Mouse (Mus musculus) liver, postnatal 0 days (tissue): ENCODE results near the gene Gm5662. TPM values are rescaled to one million over a fixed set of nuclear protein-coding genes. Genes with fewer than 3 reads are reported as not detected.
"Not testable (repeated sequence)": the region's sequence is repeated elsewhere in the genome, so short reads cannot be mapped to it uniquely, and the experiment has no call there.

Experiments used
- ATAC-seq: fragments of 200-750 bp; cut with Nextera tagmentation; 2 replicates; pipeline ENCODE4 v1.8.0; 2017; ENCODE audit warnings: mild to moderate bottlenecking, moderate library complexity
- DNase-seq: peaks from one replicate; pipeline ENCODE4 v3.0.0-alpha.2; 2016
- H3K27ac ChIP-seq: fragments of 300-500 bp; sonication (generic); 2 replicates; pipeline ENCODE4 v1.5.1; 2014; ENCODE audit warnings: antibody characterized with exemption, moderate library complexity, mild to moderate bottlenecking, low read depth
- H3K27me3 ChIP-seq: fragments of 300-500 bp; sonication (generic); 2 replicates; pipeline ENCODE4 v1.6.1; 2014; ENCODE audit warnings: low read length, control low read depth, mixed read lengths; ENCODE audit not compliant: insufficient read depth
- H3K36me3 ChIP-seq: fragments of 300-500 bp; sonication (generic); replicated peaks from 2 replicates; pipeline ENCODE4 v1.6.1; 2014; ENCODE audit warnings: mild to moderate bottlenecking, control low read depth, low read length, moderate library complexity, mixed read lengths; ENCODE audit not compliant: insufficient read depth
- H3K4me1 ChIP-seq: fragments of 300-500 bp; sonication (generic); 2 replicates; pipeline ENCODE4 v1.6.1; 2014; ENCODE audit warnings: antibody characterized with exemption, mild to moderate bottlenecking, control low read depth; ENCODE audit not compliant: insufficient read depth
- H3K4me2 ChIP-seq: fragments of 300-500 bp; sonication (generic); 2 replicates; pipeline ENCODE4 v1.6.1; 2014; ENCODE audit warnings: low read depth, mild to moderate bottlenecking, low read length, moderate library complexity, mixed read lengths
- H3K4me3 ChIP-seq: fragments of 300-500 bp; sonication (generic); 2 replicates; pipeline ENCODE4 v1.5.1; 2014; ENCODE audit warnings: low read depth, low read length
- H3K9ac ChIP-seq: fragments of 300-500 bp; sonication (generic); replicated peaks from 2 replicates; pipeline ENCODE4 v1.6.1; 2014; ENCODE audit warnings: mild to moderate bottlenecking, moderate library complexity
- H3K9me3 ChIP-seq: fragments of 300-500 bp; sonication (generic); 2 replicates; pipeline ENCODE4 v1.6.1; 2016; ENCODE audit warnings: mild to moderate bottlenecking, control low read depth, low read length, mixed read lengths
- CTCF ChIP-seq: sonication (generic); IDR thresholded peaks from 2 replicates; pipeline ENCODE4 v1.5.1; 2016; ENCODE audit warnings: antibody characterized with exemption, low read depth
- EP300 ChIP-seq: IDR thresholded peaks from 2 replicates; pipeline ENCODE4 v1.6.1; 2016; ENCODE audit warnings: antibody characterized with exemption, low read depth, mild to moderate bottlenecking
- WGBS: fragments of 180-500 bp; shearing (Covaris S2); extraction: QIAGEN DNeasy Blood & Tissue Kit; methylation state at CpG from one replicate; pipeline ENCODE4 v1.1.7; 2014; ENCODE audit not compliant: insufficient replicate concordance; 5-methylcytosine and 5-hydroxymethylcytosine counted together
- polyA plus RNA-seq: library from polyadenylated mRNA; unstranded; fragments of >200 nt; fragmentation: Nextera tagmentation; extraction: Ambion mirVana; gene quantifications from 2 replicates; pipeline ENCODE4 v1.2.1, GENCODE M21; 2015

Gm5662 gene
- polyA plus RNA-seq = not detected in 2 replicates

- H3K9ac ChIP-seq, ATAC-seq, DNase-seq, H3K27ac ChIP-seq, H3K36me3 ChIP-seq, H3K4me2 ChIP-seq, H3K4me1 ChIP-seq, H3K27me3 ChIP-seq, H3K9me3 ChIP-seq, H3K4me3 ChIP-seq: not testable (repeated sequence)
- WGBS = 65% methylated on average over 5 of the region's 5 CpGs
Measured at GRCm38 (mm10) chr12:88274400-88274799, at the start of gene Gm5662. Gene Gm5662 (minus strand): TSS chr12:88274500.

DNA sequence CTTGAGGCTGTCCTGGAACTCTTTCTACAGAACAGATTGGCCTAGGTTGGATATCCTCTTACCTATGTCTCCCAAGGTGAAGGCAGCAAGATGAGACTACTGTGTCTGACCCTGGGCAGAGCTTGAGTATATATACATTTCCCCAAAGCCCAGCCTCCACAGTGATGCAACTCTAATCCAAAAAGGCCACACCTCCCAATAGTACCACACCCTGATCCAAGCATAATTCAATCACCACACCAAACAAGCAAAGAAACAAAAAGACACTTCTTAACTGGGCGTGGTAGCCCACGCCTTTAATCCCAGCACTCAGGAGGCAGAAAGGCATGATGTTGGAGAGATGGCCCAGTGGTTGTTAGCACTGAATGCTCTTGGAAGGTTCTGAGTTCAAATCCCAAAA, 49.6 kb upstream of the Gm5662 start, which contains the start of gene Gm5039:
Gene Gm5039, minus strand, starts transcription at position 101 of the 400 bp plus-strand sequence.
- DNase-seq, H3K27ac ChIP-seq, H3K4me2 ChIP-seq, H3K36me3 ChIP-seq, ATAC-seq, H3K9ac ChIP-seq, H3K27me3 ChIP-seq, H3K4me3 ChIP-seq, H3K4me1 ChIP-seq, H3K9me3 ChIP-seq: not testable (repeated sequence)
- 85% methylated on average over 2 of the region's 2 CpGs for WGBS

DNA sequence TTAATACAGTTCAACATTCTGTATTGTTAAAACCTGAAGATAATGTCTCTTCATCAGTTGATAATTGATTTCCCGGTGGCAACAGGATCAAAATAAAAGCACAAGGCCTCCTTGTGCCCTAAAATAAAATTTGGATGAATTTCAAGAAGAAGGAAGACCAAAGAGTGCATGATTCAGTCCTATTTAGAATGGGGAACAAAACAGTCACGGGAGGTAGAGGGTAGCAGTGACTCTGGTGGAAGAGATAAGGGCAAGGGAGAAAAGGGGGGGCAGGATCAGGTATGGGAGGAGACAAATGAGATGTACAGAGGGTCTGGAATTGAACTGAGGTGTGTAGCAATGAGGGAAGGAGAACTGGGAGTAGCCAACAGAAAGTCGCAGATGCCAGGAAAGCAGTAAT, 40.3 kb upstream of the Gm5662 start:
- Histone ChIP-seq H3K27ac (no peak overlapping the region), H3K4me2 (no peak overlapping the region), H3K27me3 (no peaks in the 10 kb centered on the region), H3K9me3 (no peaks in the 10 kb centered on the region), H3K36me3 (no peaks in the 10 kb centered on the region), H3K4me3 (no peak overlapping the region), H3K4me1 (no peaks in the 10 kb centered on the region), H3K9ac (no peak overlapping the region)
- DNase-seq (no peak), ATAC-seq (no peak)
- WGBS = 63% methylated on average over 3 of the region's 3 CpGs
- TF ChIP-seq CTCF (no peak), EP300 (no peak)

DNA sequence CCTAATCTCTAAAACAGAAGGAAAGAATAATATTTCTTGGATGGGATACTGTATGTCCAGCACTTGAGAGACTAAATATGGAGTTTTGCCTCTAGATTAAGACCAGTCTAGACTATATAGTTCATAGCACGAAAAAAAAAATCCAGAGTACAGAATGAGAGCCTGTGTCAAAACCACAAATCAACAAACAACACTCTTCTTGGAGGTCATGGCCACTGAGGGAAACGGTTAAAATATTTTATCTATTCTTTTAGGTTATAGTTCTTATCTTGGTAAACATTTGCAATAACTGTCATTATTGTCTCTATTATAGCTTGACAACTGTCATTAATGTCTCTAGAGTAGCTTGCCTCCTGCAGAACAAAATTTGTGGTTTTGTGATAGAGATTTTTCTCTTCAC, 22.9 kb upstream of the Gm5662 start:
- not testable (repeated sequence) for ATAC-seq, H3K4me2 ChIP-seq, H3K4me3 ChIP-seq, DNase-seq, H3K27me3 ChIP-seq, H3K4me1 ChIP-seq, H3K9me3 ChIP-seq, H3K27ac ChIP-seq, H3K36me3 ChIP-seq, H3K9ac ChIP-seq
- 43% methylated on average over 2 of the region's 2 CpGs for WGBS

DNA sequence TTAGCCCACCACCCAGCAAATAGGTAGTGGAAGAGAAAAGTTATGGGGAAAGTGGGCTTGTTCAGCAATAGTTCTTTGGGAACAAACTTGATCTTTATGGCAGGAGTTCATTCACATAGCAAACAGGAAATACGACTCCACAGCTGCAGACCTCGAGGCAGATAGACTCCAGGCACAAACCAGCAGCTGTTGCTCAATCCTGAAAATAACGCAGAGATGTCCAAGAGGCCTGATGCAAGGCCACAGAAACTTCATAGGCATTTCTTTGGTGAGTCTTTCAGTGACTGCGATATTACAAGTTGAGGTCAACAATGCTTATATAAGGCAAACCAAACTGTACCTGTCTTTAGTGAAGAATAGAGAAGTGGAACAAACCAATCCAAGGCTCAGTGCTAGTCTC, 18.8 kb upstream of the Gm5662 start:
- not testable (repeated sequence) for H3K4me1 ChIP-seq, H3K4me3 ChIP-seq, ATAC-seq, H3K36me3 ChIP-seq, H3K27me3 ChIP-seq, H3K9ac ChIP-seq, H3K27ac ChIP-seq, H3K9me3 ChIP-seq, H3K4me2 ChIP-seq, DNase-seq
- WGBS = 50% methylated on average over 4 of the region's 4 CpGs

GRCm38 (mm10) chr12:88285224-88285623, 10.9 kb upstream of the Gm5662 start:
- H3K27me3 ChIP-seq, H3K36me3 ChIP-seq, H3K4me2 ChIP-seq, DNase-seq, H3K9ac ChIP-seq, ATAC-seq, H3K27ac ChIP-seq, H3K9me3 ChIP-seq, H3K4me3 ChIP-seq, H3K4me1 ChIP-seq: not testable (repeated sequence)
- WGBS = 78% methylated on average over 3 of the region's 5 CpGs

DNA sequence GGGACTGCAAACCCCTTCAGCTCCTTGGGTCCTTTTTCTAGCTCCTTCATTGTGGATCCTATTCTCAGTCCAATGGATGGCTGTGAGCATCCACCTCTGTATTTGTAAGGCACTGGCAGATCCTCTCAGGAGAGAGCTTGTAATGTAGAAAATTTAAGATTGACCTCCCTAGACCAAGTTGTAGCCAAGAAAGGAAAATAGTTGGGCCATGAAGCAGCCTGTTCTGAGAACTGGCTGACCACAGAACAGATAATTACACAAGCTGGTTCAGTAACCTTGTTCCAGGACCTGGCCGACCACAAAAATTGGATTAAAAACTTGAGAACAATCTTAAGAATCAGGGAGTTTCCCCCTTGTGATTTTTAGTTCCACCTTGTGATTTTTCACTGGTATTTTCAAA, 17.1 kb downstream of the Gm5662 start:
- H3K9me3 ChIP-seq = no peaks in the 10 kb centered on the region
- 38% methylated on average over 1 of the region's 1 CpGs for WGBS

DNA sequence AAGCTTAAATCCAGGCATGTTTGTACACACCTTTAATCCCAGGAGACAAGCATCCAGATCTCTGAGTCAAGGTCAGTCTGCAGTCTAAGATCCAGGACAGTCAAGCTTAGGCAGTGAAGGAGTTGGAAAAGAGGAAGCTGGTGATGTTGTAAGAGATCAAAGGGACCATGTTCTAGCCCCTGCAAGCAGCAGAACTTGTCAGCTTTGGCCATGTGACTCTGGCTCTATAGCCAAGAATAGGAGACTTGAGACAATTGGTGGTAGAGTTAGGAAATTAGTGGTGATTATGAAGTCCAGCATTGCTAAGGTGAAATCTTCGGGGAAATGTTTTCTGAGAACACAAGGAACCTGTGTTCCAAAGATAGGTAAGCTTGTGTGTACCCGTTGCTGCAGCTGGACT, 18.4 kb downstream of the Gm5662 start:
- not testable (repeated sequence) for H3K27me3 ChIP-seq, H3K27ac ChIP-seq, H3K36me3 ChIP-seq, ATAC-seq, H3K9me3 ChIP-seq, H3K4me1 ChIP-seq, H3K9ac ChIP-seq, H3K4me2 ChIP-seq, H3K4me3 ChIP-seq, DNase-seq
- WGBS = 46% methylated on average over 2 of the region's 2 CpGs

More for the DNA sequence above, 17.1 kb downstream of the Gm5662 start:
- H3K27me3 ChIP-seq = no peaks in the 10 kb centered on the region
- ATAC-seq = no peak
- no peak overlapping the region for H3K9ac ChIP-seq
- TF ChIP-seq EP300 = no peak
- TF ChIP-seq CTCF = no peak
- no peaks in the 10 kb centered on the region for H3K4me1 ChIP-seq
- no peak for DNase-seq
- H3K4me2 ChIP-seq = no peak overlapping the region
- H3K36me3 ChIP-seq = no peaks in the 10 kb centered on the region
- H3K27ac ChIP-seq = no peak overlapping the region
- H3K4me3 ChIP-seq = no peak overlapping the region

DNA sequence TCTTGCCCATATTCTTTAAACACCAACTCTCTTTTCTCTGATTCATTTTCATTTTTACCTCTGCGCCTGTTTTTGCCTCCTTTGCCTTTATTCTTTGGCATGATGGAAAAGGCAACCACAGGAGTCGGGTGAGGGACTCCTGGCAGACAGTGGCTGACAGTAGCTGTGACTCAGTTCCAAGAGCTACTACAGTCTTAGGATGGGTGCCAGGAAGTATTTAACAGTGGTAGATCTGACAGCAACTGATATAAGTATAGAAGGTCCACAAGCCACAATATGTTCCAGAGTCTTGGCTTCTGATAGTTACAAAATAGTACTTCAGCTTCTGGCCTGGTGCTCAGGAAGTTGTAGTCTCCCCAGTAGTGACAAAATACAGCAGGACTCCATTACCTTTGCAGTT, 24.3 kb downstream of the Gm5662 start, which contains the start of gene Gm8332:
Gene Gm8332, minus strand, starts transcription at position 101 of the 400 bp plus-strand sequence.
- not testable (repeated sequence) for H3K4me3 ChIP-seq, H3K27me3 ChIP-seq, H3K4me1 ChIP-seq, H3K27ac ChIP-seq, H3K9ac ChIP-seq, H3K36me3 ChIP-seq, ATAC-seq, H3K4me2 ChIP-seq, DNase-seq, H3K9me3 ChIP-seq
- 71% methylated on average over 1 of the region's 2 CpGs for WGBS

DNA sequence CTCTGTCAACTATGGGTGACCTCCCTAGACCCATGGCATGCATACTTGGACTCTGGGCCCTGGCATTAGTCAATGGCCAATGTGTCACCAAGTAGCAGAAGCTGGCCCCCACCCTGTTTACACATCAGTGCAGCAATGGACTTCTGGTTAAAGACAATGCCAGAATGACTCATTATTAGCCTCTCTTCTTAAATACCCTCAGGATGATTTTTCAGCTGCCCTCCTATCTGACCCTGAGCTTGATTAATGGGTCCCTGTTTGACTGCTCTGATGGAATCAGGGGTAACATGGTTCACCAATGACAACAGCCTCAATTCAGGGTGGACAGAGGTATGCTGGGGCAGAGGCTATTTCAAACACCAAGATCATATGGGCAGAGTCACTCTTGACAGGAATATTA, 28.5 kb downstream of the Gm5662 start:
- not testable (repeated sequence) for H3K27ac ChIP-seq, H3K4me2 ChIP-seq

More for the DNA sequence above, 28.5 kb downstream of the Gm5662 start:
- not testable (repeated sequence) for H3K4me3 ChIP-seq, H3K27me3 ChIP-seq, H3K4me1 ChIP-seq, ATAC-seq, H3K9me3 ChIP-seq, H3K9ac ChIP-seq, DNase-seq, H3K36me3 ChIP-seq
